Mouse (Mus musculus) NIH3T3 (cell line): Measurements from ENCODE around the gene Prss54.

Experiments
- DNase-seq: peaks from one replicate; pipeline ENCODE4 v3.0.0-alpha.2; 2012; ENCODE audit warnings: low read depth

The Prss54 gene

DNA sequence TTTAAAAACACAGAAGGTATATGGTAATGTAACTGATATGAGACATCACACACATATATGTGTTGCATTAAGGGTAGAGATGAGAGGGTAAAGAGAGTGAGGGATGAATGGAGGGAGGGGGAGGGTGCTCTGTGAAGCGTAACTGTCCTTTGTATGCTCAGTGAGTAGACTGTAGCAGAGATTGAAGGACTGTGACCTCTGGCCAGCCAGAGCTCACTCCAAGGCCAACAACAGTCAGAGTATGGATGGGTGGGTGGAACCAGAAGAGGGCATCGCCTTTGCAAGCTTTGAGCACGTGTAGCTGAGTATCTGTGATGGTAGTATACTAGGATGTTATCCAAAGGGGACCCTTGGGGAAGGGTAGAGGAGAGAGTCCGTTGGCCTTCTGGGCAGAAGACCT lies 24.6 kb downstream of the Prss54 start:
- DNase-seq = no peak

DNA sequence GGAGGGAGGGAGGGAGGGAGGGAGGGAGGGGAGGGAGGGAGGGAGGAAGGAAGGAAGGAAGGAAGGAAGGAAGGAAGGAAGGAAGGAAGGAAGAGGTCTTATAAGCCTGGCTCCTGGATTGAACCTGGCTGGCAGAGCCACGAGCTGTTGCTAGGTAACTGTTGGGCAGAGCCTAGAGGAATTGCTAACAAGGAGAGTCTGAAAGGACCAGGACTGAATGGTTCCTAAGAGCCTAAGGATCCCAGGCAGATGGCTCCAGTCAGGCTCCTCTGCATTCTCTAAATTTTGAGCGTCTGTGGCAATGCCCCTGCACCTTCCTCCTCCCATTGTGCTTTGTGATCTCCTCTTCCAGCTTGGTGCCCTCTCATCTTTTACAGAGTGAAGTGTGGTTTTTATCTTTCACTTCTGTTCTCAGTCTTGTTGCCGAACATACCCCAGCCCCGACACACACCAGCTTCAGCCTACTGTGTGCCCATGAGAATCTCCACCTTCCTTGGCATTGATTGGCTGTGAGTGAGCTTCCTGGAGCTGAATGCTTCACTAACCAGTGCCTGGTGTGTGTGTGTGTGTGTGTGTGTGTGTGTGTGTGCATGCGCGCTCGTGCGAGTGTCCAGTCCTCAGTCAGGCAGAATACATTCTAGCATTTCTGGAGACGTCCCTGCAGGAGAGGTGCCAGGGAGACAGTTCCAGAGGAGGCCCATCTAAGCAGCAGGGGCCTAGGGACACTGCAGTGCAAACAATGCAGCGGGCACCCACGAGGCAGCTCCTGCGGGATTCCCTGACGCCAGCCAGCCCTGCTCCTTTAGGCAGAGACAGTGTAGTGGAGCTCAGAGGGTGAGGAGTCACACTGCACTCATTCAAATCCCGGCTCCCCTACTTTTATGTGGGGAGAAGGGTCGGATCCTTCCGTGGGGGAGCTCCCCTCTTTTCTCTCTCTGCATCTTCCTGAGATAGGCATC lies 26.0 kb downstream of the Prss54 start:
- DNase-seq = no peak

DNA sequence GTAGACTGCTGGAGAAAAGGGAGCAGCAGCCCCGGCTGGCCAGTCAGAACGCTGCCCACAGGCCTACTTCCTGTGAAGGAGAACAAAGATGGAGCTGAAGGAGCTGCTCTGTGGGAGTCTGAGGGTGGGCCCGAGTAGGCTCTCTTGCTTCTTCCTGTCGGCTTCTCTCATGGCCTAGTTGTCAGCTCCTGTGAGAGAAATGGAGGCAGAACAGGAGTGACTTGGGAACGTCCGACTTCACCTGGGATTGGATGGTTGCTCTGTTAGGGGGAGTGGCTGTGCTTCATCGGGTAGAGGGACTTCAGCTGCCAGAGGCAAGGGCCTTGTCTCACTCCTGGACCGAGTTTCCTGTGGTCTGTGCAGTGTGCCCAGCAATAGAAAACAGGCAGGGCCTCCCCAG lies 28.2 kb downstream of the Prss54 start:
- DNase-seq = no peak

DNA sequence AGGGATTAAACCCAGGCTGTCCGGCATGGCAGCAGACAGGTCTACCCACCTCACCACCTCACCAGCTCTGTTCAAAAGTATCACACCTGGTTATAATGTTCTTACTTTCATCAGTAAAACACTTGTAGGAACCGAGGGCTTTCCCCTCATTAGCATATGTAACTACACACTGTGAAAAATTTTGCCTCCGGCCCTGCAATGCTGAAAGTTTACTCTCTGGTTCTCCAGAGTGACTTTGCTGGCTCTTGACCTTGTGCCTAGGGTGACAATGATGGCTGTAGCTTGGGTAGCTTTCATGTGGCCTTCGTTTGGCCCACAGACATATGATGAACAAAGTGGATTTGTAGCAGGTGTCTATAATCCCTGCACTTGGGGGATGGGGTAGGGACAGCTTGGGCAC lies 29.2 kb downstream of the Prss54 start:
- DNase-seq = no peak

DNA sequence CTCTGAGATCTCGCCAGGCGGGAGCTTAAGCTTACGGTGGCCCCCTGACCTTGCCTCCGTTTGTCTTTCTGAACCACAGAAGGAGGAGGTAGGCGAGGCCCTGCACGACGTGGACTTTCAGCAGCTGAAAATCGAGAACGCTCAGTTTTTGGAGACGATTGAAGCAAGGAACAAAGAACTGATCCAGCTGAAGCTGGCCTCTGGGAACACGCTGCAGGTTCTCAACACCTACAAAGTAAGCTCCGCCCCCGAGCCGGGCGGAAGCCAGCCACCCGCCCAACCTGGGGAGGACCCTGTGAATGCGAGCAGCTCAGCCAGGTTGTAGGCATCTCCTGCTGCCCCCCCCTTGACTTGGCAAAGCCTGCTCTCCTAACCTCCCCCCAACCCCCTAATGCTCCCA lies 30.3 kb downstream of the Prss54 start:
- no peak for DNase-seq

DNA sequence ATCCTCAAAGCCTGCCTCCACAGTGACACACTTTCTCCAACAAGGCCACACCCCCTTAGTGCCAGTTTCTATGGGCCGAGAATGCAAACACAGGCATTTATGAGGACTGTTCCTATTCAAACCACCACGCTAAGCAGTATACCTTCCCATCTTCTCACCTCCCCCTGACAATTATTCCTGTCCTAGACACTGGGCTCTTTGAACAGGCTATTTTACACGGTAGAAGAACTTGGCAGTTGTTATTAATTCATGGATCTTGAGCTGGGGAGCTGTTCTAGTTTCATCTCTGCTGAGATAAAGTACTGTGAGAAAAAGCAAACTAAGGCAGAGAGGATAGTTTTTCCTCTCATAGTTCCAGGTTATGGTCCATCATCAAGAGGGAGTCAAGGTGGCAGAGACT lies 33.1 kb downstream of the Prss54 start:
- DNase-seq = no peak

DNA sequence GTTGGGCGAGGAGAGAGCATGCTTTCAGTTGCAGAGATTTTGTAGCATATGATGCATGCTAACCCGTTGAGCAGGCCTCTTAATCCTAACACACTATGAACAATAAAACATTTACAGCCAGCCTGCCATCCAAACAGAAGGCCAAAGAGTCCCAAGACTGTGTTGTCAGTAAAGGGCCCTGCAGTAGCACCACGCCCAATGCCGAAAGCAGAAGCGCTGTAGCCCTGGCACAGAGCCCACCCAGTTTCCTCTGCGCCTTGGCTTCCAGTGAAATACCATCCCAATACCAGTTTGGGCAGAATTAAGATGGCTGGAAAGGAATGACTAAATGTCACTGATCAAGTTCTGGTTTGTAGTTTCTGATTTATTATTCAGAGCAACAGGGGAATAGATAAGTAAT lies 33.9 kb downstream of the Prss54 start:
- no peak for DNase-seq

DNA sequence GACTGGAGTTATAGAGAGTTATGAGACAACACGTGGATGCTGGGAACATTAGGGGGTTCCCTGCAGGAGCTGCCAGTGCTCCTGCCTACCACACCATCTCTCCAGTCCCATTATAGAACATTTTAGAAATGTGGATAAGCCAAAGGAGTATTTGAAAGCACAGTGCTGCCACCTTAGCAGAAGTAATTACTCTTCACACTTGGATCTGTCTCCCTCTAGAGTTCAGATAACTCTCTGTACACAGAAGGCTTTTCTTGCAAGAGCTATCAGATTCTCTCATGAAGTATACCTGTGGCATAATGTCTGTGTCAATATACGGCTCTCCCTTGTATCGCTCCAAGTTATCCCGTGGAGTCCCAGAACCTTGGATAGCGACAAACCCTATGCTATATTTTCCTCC lies 36.7 kb downstream of the Prss54 start:
- DNase-seq = peak; percentile 37

DNA sequence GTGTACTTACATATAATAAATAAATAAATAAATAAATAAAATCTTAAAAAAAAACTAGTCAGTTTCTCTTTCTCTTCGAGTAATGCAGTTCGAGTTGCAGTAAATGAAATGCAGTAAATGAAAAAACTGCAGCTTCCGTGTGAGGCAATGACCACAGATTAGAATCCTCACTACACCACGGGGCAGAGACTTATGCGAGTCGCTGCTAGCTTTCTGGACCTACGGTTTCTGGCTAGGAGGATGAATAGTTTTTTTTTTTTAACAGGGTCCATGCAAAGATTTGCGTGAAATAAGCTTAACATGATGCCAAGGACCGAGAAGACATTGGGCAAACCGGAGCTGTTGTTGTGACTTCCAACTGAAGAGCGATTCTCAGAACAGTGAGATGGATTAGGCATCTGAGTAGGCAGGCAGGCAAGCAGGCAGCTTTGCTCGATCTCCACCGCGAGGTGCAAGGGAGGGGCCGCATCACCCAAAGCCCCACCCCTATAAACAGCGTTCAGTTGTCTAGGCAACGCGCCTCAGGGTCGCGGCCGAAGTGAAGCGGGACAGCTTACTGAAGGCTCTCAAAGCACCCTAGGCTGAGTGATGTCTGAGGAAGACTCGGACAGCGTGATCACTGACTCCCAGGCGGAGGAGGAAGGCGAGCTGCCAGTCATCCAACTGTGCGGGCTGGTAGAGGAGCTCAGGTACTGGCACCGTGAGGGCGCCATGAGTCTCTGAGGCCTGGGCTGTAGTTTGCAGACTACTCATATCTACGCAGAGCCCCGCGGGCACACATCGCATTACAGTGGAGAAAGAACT lies 42.4 kb downstream of the Prss54 start, which contains the start of gene Ccdc113:
Gene Ccdc113, plus strand, starts transcription at position 502 of the 804 bp plus-strand sequence.
- DNase-seq = no peak

DNA sequence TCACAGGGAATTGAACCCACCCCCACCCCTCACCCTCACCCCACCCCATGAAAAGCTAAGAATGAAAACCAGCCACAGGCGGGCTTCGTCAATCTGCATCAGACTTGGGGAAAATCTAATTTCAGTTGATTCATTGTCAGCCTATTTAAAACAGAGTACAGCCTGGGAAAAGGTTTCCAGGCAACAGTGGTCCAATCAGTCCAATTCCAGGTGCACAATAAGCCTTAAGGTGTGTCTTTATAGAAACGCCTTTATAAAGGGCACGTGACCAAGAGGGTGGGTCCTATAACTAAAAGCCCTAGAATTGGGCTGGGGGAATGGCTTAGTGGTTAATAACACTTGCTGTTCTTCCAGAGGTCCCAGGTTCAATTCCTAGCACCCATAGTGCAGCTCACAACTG lies 43.9 kb downstream of the Prss54 start:
- no peak for DNase-seq

DNA sequence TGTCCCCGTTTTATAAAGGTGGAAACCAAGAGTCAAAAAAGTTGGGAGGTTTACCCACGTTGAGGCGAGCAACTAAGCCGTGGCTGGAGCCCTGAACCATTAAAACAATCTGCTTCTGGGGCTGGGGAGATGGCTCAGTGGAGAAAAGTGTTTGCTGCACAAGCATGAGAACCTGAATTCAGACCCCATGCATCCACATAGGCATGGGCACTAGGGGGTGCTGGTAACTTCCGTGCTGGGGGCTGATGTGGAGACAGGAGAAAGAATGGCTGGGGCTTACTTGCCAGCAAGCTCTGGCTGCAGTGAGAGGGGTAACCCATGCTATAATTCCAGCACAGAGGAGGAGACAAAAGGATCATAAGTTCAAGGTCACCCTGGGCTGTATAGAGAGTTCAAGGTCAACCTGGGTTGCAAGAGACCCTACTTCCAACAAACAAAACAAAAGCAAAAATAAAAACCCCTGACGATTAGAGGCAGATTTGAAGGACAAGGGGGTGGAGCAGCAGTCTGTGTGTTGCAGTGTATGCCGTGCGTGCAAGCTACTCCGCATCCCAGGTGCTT lies 47.3 kb downstream of the Prss54 start:
- peak; percentile 43 for DNase-seq

DNA sequence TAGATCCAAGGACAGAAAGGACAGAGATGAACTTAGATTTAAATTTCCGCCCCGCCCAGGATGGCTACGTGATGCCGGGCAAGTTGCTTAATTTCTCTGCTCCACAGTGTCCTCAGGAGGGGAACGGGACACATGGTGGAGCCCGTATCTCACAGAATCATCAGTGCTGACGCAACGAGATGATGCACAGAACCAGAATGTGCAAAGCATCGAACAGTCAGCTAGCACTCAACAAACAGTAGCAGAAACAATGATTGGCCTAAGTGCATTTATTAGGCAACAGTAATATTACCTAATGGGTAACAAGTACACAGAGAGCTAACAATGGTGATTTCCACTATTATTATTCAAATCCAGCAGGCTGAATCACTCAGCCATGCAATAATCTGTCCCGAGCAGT lies 47.9 kb downstream of the Prss54 start:
- DNase-seq = no peak

DNA sequence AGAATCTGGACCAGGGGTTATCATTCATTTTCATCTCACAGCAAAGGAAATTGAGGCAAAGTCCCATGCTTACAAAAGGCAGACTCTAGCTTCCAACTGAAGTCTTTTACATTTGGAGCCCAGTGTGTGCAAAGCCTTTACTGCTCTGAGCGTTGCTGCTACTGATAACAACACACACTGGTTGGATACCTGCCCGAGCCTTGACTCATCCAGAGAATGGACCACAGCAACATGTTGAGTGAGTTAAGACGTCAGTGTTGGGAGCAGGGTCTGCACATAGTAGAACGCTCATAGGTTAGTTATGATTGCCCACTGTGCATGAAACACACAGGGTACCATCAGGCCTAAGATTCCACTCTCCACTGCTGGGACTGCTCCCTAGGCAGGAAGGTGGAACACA lies 52.1 kb downstream of the Prss54 start:
- DNase-seq = peak; percentile 52

DNA sequence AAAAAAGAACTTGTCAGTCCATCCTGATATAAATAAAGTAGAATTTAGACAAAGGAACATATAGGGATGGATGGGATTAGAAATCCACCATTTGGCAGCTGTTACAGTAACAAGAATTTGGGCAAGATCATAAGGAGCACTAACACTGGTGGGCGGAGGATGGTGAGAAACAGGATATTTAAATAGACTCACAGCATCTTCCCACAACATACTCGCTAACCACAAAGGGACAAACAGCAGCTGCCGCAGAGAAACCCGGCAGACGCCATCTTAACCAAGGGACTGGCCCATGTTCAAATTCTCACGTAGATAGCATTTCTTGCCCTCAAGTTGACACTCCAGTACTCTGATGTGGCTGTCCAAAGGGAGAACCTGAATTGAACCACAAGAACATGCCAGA lies 59.2 kb downstream of the Prss54 start:
- no peak for DNase-seq

DNA sequence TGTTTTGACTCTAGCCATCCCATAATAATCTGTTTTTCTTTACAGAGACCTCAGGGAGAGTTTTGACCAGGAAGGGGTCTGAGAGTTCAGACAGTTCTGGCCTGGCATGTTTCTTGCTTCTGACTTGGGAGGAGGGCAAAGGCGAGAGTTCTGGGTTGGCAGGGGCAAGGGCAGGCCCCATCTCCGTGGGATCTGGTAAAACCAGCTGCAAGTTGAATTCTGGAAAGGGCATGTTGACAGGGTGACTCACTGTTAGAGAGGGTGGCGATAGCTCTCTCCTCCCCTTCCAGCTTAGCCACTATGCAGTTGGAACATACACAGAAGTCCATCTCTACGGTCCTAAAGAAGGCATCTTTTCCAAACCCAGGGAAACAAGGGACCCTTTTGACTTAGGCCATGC lies 62.9 kb downstream of the Prss54 start:
- DNase-seq = peak; percentile 51

DNA sequence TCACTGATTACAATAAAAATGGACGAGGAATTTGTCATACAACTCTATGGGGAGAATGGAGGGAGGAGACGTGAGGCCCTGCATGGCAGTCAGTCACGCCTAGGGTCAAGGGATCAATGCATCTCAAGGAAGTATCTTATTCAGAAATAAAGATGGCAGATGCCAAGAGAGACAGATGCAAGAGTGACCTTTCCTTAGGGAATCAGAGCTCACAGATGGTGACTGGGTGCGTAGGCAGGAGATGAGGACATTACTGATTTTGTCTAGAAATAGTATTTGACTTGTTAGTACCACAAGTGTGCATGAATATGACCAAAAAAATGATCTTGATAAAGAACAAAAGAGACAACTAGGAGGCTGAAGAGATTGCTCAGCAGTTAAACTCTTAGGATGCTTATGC lies 63.9 kb downstream of the Prss54 start:
- no peak for DNase-seq
